Mouse (Mus musculus) MEL (cell line): Measurements from ENCODE around the gene Mid1. TPM values are rescaled to one million over a fixed set of nuclear protein-coding genes. Genes with fewer than 3 reads are reported as not detected.

Source experiments
- DNase-seq: peaks from one replicate; pipeline ENCODE4 v3.0.0; 2011; ENCODE audit warnings: low read depth, low spot score
- H3K27ac ChIP-seq: 2 replicates; pipeline ENCODE4 v1.5.1; 2012; ENCODE audit warnings: low read depth, mild to moderate bottlenecking, control low read depth, low read length, moderate library complexity; ENCODE audit not compliant: control insufficient read depth
- H3K27me3 ChIP-seq, 2 experiments: fragments of 150-350 bp in 1 of 2; sonication (generic) in 1 of 2; 2 replicates each; pipeline ENCODE4 v1.6.1; 2012; ENCODE audit warnings: low read length in 2 of 2, mild to moderate bottlenecking in 2 of 2, improper control_type of control experiment in 1 of 2, moderate library complexity in 1 of 2; ENCODE audit not compliant: insufficient read depth in 2 of 2, control insufficient read depth in 1 of 2
- H3K36me3 ChIP-seq, 2 experiments: 2 replicates each; pipeline ENCODE4 v1.6.1; 2012 to 2014; ENCODE audit warnings: low read length in 2 of 2, improper control_type of control experiment in 1 of 2, inconsistent platforms in 1 of 2, mild to moderate bottlenecking in 1 of 2; ENCODE audit not compliant: insufficient read depth in 2 of 2, control insufficient read depth in 1 of 2
- H3K4me1 ChIP-seq, 2 experiments: fragments of 150-350 bp in 1 of 2; sonication (generic) in 1 of 2; 2 replicates each; pipeline ENCODE4 v1.6.1; 2012; ENCODE audit warnings: low read length in 2 of 2, improper control_type of control experiment in 1 of 2, mild to moderate bottlenecking in 1 of 2; ENCODE audit not compliant: insufficient read depth in 2 of 2, control insufficient read depth in 1 of 2
- H3K4me3 ChIP-seq, 2 experiments: fragments of 150-350 bp in 1 of 2; sonication (generic) in 1 of 2; 2 replicates each; pipeline ENCODE4 v1.5.1; 2012; ENCODE audit warnings: low read depth in 2 of 2, low read length in 2 of 2, mild to moderate bottlenecking in 2 of 2, moderate library complexity in 2 of 2, control low read depth in 1 of 2, improper control_type of control experiment in 1 of 2; ENCODE audit not compliant: control insufficient read depth in 1 of 2, insufficient read depth in 1 of 2
- H3K79me2 ChIP-seq: 2 replicates; pipeline ENCODE4 v1.6.1; 2012; ENCODE audit warnings: mild to moderate bottlenecking, low read length, moderate library complexity; ENCODE audit not compliant: control insufficient read depth, poor library complexity, insufficient read depth
- H3K9ac ChIP-seq: 2 replicates; pipeline ENCODE4 v1.6.1; 2012; ENCODE audit warnings: low read depth, mild to moderate bottlenecking, control low read depth, low read length, moderate library complexity; ENCODE audit not compliant: control insufficient read depth, poor library complexity, severe bottlenecking
- H3K9me3 ChIP-seq: fragments of 150-350 bp; sonication (generic); replicated peaks from 2 replicates; pipeline ENCODE4 v1.6.1; 2012; ENCODE audit warnings: mild to moderate bottlenecking, low read length, improper control_type of control experiment, moderate library complexity; ENCODE audit not compliant: insufficient read depth
- BHLHE40 ChIP-seq: IDR thresholded peaks from 2 replicates; pipeline ENCODE4 v1.6.1; 2012; ENCODE audit warnings: low read depth, mild to moderate bottlenecking, inconsistent platforms, low read length, improper control_type of control experiment, borderline replicate concordance
- EP300 ChIP-seq, 2 experiments: IDR thresholded peaks; 2 replicates each; pipeline ENCODE4 v1.6.1; 2011; ENCODE audit warnings: improper control_type of control experiment in 2 of 2, low read length in 2 of 2, low read depth in 1 of 2, mild to moderate bottlenecking in 1 of 2
- ETS1 ChIP-seq: IDR thresholded peaks from 2 replicates; pipeline ENCODE4 v1.6.1; 2012; ENCODE audit warnings: low read depth, mild to moderate bottlenecking, inconsistent platforms, low read length, improper control_type of control experiment, moderate library complexity
- GABPA ChIP-seq: IDR thresholded peaks from 2 replicates; pipeline ENCODE4 v1.6.1; 2012; ENCODE audit warnings: low read depth, mild to moderate bottlenecking, inconsistent platforms, low read length, improper control_type of control experiment, moderate library complexity
- JUND ChIP-seq: IDR thresholded peaks from 2 replicates; pipeline ENCODE4 v1.6.1; 2011; ENCODE audit warnings: low read depth, mild to moderate bottlenecking, improper control_type of control experiment, low read length
- MAFK ChIP-seq: IDR thresholded peaks from 2 replicates; pipeline ENCODE4 v1.6.1; 2011; ENCODE audit warnings: low read depth, mild to moderate bottlenecking, low read length, improper control_type of control experiment, borderline replicate concordance
- MAX ChIP-seq: IDR thresholded peaks from 2 replicates; pipeline ENCODE4 v1.6.1; 2011; ENCODE audit warnings: low read length, improper control_type of control experiment
- MAZ ChIP-seq: IDR thresholded peaks from 2 replicates; pipeline ENCODE4 v1.6.1; 2012; ENCODE audit warnings: low read depth, mild to moderate bottlenecking, inconsistent platforms, low read length, improper control_type of control experiment
- MYC ChIP-seq: IDR thresholded peaks from 2 replicates; pipeline ENCODE4 v1.6.1; 2011; ENCODE audit warnings: low read depth, mild to moderate bottlenecking, low read length, improper control_type of control experiment, moderate library complexity
- NELFE ChIP-seq: IDR thresholded peaks from 2 replicates; pipeline ENCODE4 v1.6.1; 2011; ENCODE audit warnings: low read depth, low read length, improper control_type of control experiment
- POLR2A ChIP-seq, 2 experiments: IDR thresholded peaks; 2 replicates each; pipeline ENCODE4 v1.6.1; 2011 to 2012; ENCODE audit warnings: low read length in 2 of 2, mild to moderate bottlenecking in 2 of 2, control low read depth in 1 of 2, improper control_type of control experiment in 1 of 2, low read depth in 1 of 2, moderate library complexity in 1 of 2; ENCODE audit not compliant: control insufficient read depth in 1 of 2, insufficient read depth in 1 of 2, poor library complexity in 1 of 2
- POLR2AphosphoS5 ChIP-seq: IDR thresholded peaks from 2 replicates; pipeline ENCODE4 v1.6.1; 2012; ENCODE audit warnings: low read depth, borderline replicate concordance, mild to moderate bottlenecking, inconsistent platforms, low read length, moderate library complexity, mixed read lengths
- TAL1 ChIP-seq: IDR thresholded peaks from 2 replicates; pipeline ENCODE4 v1.6.1; 2012; ENCODE audit warnings: mild to moderate bottlenecking, inconsistent platforms, low read length, moderate library complexity, mixed read lengths
- TCF12 ChIP-seq: IDR thresholded peaks from 2 replicates; pipeline ENCODE4 v1.6.1; 2014; ENCODE audit warnings: low read depth, mild to moderate bottlenecking, inconsistent platforms, low read length, improper control_type of control experiment, moderate library complexity
- USF2 ChIP-seq, 2 experiments: IDR thresholded peaks; 2 replicates each; pipeline ENCODE4 v1.6.1; 2011 to 2012; ENCODE audit warnings: improper control_type of control experiment in 2 of 2, low read length in 2 of 2, borderline replicate concordance in 1 of 2, inconsistent platforms in 1 of 2, low read depth in 1 of 2, mild to moderate bottlenecking in 1 of 2; ENCODE audit not compliant: insufficient read depth in 1 of 2
- ZC3H11A ChIP-seq: IDR thresholded peaks from 2 replicates; pipeline ENCODE4 v1.6.1; 2012; ENCODE audit warnings: low read depth, mild to moderate bottlenecking, inconsistent platforms, low read length, improper control_type of control experiment
- ZMIZ1 ChIP-seq: IDR thresholded peaks from 2 replicates; pipeline ENCODE4 v1.6.1; 2012; ENCODE audit warnings: low read depth, mild to moderate bottlenecking, inconsistent platforms, low read length, improper control_type of control experiment, moderate library complexity
- polyA plus RNA-seq, 2 experiments: library from polyadenylated mRNA; stranded (reverse) in 1 of 2; unstranded in 1 of 2; fragments of >175 nt in 1 of 2; fragments of >200 nt in 1 of 2; gene quantifications; 2 replicates each; pipeline versions ENCODE4 v1.2.1 to v1.2.4; 2012; ENCODE audit warnings: low replicate concordance in 2 of 2, low read depth in 1 of 2; ENCODE audit not compliant: insufficient read length in 2 of 2, insufficient read depth in 1 of 2, missing spikeins in 1 of 2
- total RNA-seq: library from RNA; depleted of rRNA; stranded (reverse); fragments of 300-350 nt; gene quantifications from 2 replicates; pipeline ENCODE4 v1.2.3, GENCODE M21; 2012

Mid1 gene
- total and polyA plus RNA-seq, 3 experiments, result 1.4 to 7.8 TPM; not detected in 1

- Histone ChIP-seq H3K9me3 (no peaks in the 10 kb centered on the region), H3K4me1 (no peaks in the 10 kb centered on the region), H3K27ac (no peak overlapping the region), H3K9ac (no peak overlapping the region), H3K4me3 (no peak overlapping the region), H3K27me3 (no peaks in the 10 kb centered on the region; a peak in 1 of 4 replicates), H3K79me2 (no peaks in the 10 kb centered on the region), H3K36me3 (no peaks in the 10 kb centered on the region)
- no peak for DNase-seq
- TF ChIP-seq MAZ, result no peak
- TF ChIP-seq POLR2AphosphoS5, result no peak
- no peak for TF ChIP-seq ZC3H11A
- TF ChIP-seq POLR2A (IDR thresholded peaks at IDR 0.05; ENCODE audit: control insufficient read depth in 1 of 2, insufficient read depth in 1 of 2, low read depth in 1 of 2, low read length in 2 of 2, poor library complexity in 1 of 2), result no peak
- no peak for TF ChIP-seq ETS1
- no peak for TF ChIP-seq EP300 (IDR thresholded peaks at IDR 0.05; ENCODE audit: low read depth in 1 of 2, low read length in 2 of 2)
- no peak for TF ChIP-seq TAL1
These were observed 19.1 kb downstream of the Mid1 start for GRCm38 (mm10) chrX:169704016-169704602.

GRCm38 (mm10) chrX:169723511-169723910, 38.5 kb downstream of the Mid1 start:
- no peaks in the 10 kb centered on the region for H3K4me1 ChIP-seq
- H3K27ac ChIP-seq, result no peak overlapping the region
- no peaks in the 10 kb centered on the region for H3K36me3 ChIP-seq
- H3K27me3 ChIP-seq, result peaks cover 0 to 3% of the 10 kb centered on the region in 2 experiments; a peak in 3 of 4 replicates
- no peak for DNase-seq
- no peak overlapping the region for H3K4me3 ChIP-seq
- TF ChIP-seq MYC, result no peak
- TF ChIP-seq MAFK, result no peak
- TF ChIP-seq MAZ, result no peak
- no peak for TF ChIP-seq JUND
- TF ChIP-seq USF2 (IDR thresholded peaks at IDR 0.05; ENCODE audit: borderline replicate concordance in 1 of 2, insufficient read depth in 1 of 2, low read depth in 1 of 2, low read length in 2 of 2), result no peak
- no peak for TF ChIP-seq NELFE
- TF ChIP-seq MAX, result no peak
- TF ChIP-seq, all 39 proteins: peak for 0
- Histone ChIP-seq H3K79me2 (no peaks in the 10 kb centered on the region), H3K9ac (no peak overlapping the region), H3K9me3 (no peaks in the 10 kb centered on the region)

GRCm38 (mm10) chrX:169735387-169735969, 50.5 kb downstream of the Mid1 start:
- H3K9ac ChIP-seq, result no peak overlapping the region

More at GRCm38 (mm10) chrX:169735387-169735969, 50.5 kb downstream of the Mid1 start:
- Histone ChIP-seq H3K27ac (no peak overlapping the region), H3K4me3 (no peak overlapping the region), H3K9me3 (no peaks in the 10 kb centered on the region), H3K4me1 (no peaks in the 10 kb centered on the region), H3K79me2 (no peaks in the 10 kb centered on the region), H3K36me3 (no peaks in the 10 kb centered on the region), H3K27me3 (peaks cover 3% of the 10 kb centered on the region in 2 experiments)
- DNase-seq, result no peak
- TF ChIP-seq ZMIZ1 (no peak), BHLHE40 (no peak), TCF12 (no peak), MAZ (no peak), MYC (no peak), GABPA (no peak)
